Mouse (Mus musculus) ES-E14 (cell line): Measurements from ENCODE around the gene Fam25c. TPM values are rescaled to one million over a fixed set of nuclear protein-coding genes. Genes with fewer than 3 reads are reported as not detected.
A peak's percentile ranks its signal among the peaks of the same experiment; 100 is the strongest.

ENCODE experiments used
- DNase-seq: peaks from one replicate; pipeline ENCODE4 v3.0.0-alpha.2; 2013; ENCODE audit warnings: low read depth, low spot score
- H3K27ac ChIP-seq: 2 replicates; pipeline ENCODE4 v1.5.1; 2012; ENCODE audit warnings: low read depth, mild to moderate bottlenecking, low read length, moderate library complexity, mixed read lengths; ENCODE audit not compliant: poor library complexity, insufficient read depth, severe bottlenecking
- H3K36me3 ChIP-seq: 2 replicates; pipeline ENCODE4 v1.6.1; 2012; ENCODE audit warnings: mild to moderate bottlenecking, low read length, moderate library complexity, mixed read lengths; ENCODE audit not compliant: control insufficient read depth, poor library complexity, insufficient read depth, severe bottlenecking
- H3K4me1 ChIP-seq, 2 experiments: fragments of 150-350 bp in 1 of 2; sonication (generic) in 1 of 2; 2 replicates each; pipeline ENCODE4 v1.6.1; 2012; ENCODE audit warnings: low read length in 2 of 2, mild to moderate bottlenecking in 1 of 2, mixed read lengths in 1 of 2; ENCODE audit not compliant: control insufficient read depth in 2 of 2, insufficient read depth in 2 of 2, poor library complexity in 1 of 2
- H3K4me3 ChIP-seq, 2 experiments: fragments of 150-350 bp in 1 of 2; sonication (generic) in 1 of 2; 2 replicates each; pipeline ENCODE4 v1.5.1; 2012; ENCODE audit warnings: low read length in 2 of 2, low read depth in 1 of 2, mild to moderate bottlenecking in 1 of 2, mixed read lengths in 1 of 2; ENCODE audit not compliant: insufficient read depth in 1 of 2, poor library complexity in 1 of 2, severe bottlenecking in 1 of 2
- H3K9ac ChIP-seq: 2 replicates; pipeline ENCODE4 v1.6.1; 2012; ENCODE audit warnings: low read depth, mild to moderate bottlenecking, low read length, mixed read lengths; ENCODE audit not compliant: poor library complexity, insufficient read depth, severe bottlenecking
- H3K9me3 ChIP-seq: fragments of 150-350 bp; sonication (generic); 2 replicates; pipeline ENCODE4 v1.6.1; 2012; ENCODE audit warnings: low read depth, mild to moderate bottlenecking, low read length; ENCODE audit not compliant: control insufficient read depth, insufficient read depth
- CHD2 ChIP-seq: IDR thresholded peaks from 2 replicates; pipeline ENCODE4 v1.6.1; 2014; ENCODE audit warnings: mild to moderate bottlenecking, low read depth, low read length, inconsistent platforms
- HCFC1 ChIP-seq: IDR thresholded peaks from 2 replicates; pipeline ENCODE4 v1.6.1; 2012; ENCODE audit warnings: low read length, inconsistent platforms, borderline replicate concordance; ENCODE audit not compliant: insufficient read depth
- MAFK ChIP-seq: IDR thresholded peaks from 2 replicates; pipeline ENCODE4 v1.6.1; 2014; ENCODE audit warnings: mild to moderate bottlenecking, low read depth, low read length, inconsistent platforms; ENCODE audit not compliant: insufficient read depth
- ZC3H11A ChIP-seq: IDR thresholded peaks from 2 replicates; pipeline ENCODE4 v1.6.1; 2012; ENCODE audit warnings: low read depth, mild to moderate bottlenecking, inconsistent platforms, low read length, borderline replicate concordance
- ZNF384 ChIP-seq: IDR thresholded peaks from 2 replicates; pipeline ENCODE4 v1.6.1; 2012; ENCODE audit warnings: low read depth, low read length, inconsistent platforms
- in situ Hi-C, 2 experiments: fragments of 600-800 bp; cut with MboI; formaldehyde crosslinking; loops; one replicate each; pipeline ENCODE4 v1.15.1; 2025; ENCODE audit warnings: low sequenced_read_pairs in 2 of 2, inconsistent platforms in 1 of 2; ENCODE audit not compliant: unreplicated experiment in 2 of 2
- total RNA-seq: library from RNA; depleted of rRNA; stranded (reverse); fragments of 300-350 nt; gene quantifications from 2 replicates; pipeline ENCODE4 v1.2.3, GENCODE M21; 2012

The Fam25c gene
- total RNA-seq, 1 experiment: 145 TPM

GRCm38 (mm10) chr14:34375415-34375904, 20.2 kb upstream of the Fam25c start, which contains the start of gene Mmrn2:
TSS of gene Mmrn2 (plus strand) at chr14:34375465.
- in situ Hi-C loops: no loop called here
- no peak for DNase-seq
- Histone ChIP-seq H3K4me3 (peak within 1 kb of the TSS; percentile 5 to 37; a peak in 3 of 4 replicates), H3K9ac (peak within 1 kb of the TSS; percentile 42; the same call in 1 of the 2 replicates), H3K27ac (peak within 1 kb of the TSS; percentile 15; the same call in 1 of the 2 replicates), H3K36me3 (no peaks in the 10 kb centered on the region), H3K4me1 (peaks cover 14 to 49% of the 10 kb centered on the region in 2 experiments), H3K9me3 (no peaks in the 10 kb centered on the region)
- TF ChIP-seq CHD2 (no peak), ZNF384 (no peak), MAFK (no peak), HCFC1 (no peak), ZC3H11A (no peak)

DNA sequence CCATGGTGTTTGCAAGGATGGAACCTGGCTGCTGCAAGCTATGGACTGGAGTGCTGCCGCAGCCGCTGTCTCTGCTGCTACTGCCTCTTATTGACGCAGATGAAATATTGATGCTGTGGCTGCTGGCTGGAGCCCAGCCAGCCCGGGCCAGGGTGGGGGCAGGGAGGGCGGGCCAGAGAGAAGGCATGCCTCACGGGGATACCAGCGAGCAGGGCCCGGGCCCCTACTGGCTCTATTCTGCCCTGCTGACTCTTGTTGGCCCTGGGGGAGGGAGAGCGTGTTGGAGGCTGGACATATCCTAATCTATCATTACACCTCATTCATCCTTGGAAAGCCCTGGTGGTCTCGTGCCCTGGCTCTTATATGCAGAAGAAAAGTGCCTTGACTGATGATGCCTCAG, 19.3 kb upstream of the Fam25c start, which contains the start of gene Sncg:
Sncg (minus strand) TSS at position 213 of the 400 bp plus-strand sequence.
- no peak for DNase-seq
- no peak within 1 kb of the TSS; a peak in 1 of 4 replicates for H3K4me3 ChIP-seq
- H3K27ac ChIP-seq: peak within 1 kb of the TSS; percentile 15; the same call in 1 of the 2 replicates
- H3K4me1 ChIP-seq: peaks cover 12 to 49% of the 10 kb centered on the region in 2 experiments; a peak in 3 of 4 replicates
- TF ChIP-seq HCFC1 (no peak), ZNF384 (no peak), MAFK (no peak), CHD2 (no peak), ZC3H11A (no peak)
- peak within 1 kb of the TSS; percentile 13; the same call in 1 of the 2 replicates for H3K9ac ChIP-seq
- in situ Hi-C loops: no loop called here
- H3K36me3 ChIP-seq: no peaks in the 10 kb centered on the region
- H3K9me3 ChIP-seq: no peaks in the 10 kb centered on the region

GRCm38 (mm10) chr14:34373581-34373980, 18.3 kb upstream of the Fam25c start:
- Histone ChIP-seq H3K27ac (no peak overlapping the region), H3K4me3 (no peak overlapping the region), H3K9ac (no peak overlapping the region), H3K36me3 (no peaks in the 10 kb centered on the region), H3K9me3 (no peaks in the 10 kb centered on the region), H3K4me1 (peaks cover 12 to 45% of the 10 kb centered on the region in 2 experiments; a peak in 3 of 4 replicates)
- TF ChIP-seq ZC3H11A: no peak
- no peak for TF ChIP-seq CHD2
- no peak for TF ChIP-seq MAFK
- no peak for TF ChIP-seq ZNF384
- no peak for TF ChIP-seq HCFC1
- in situ Hi-C loops: no loop called here
- DNase-seq: no peak

DNA sequence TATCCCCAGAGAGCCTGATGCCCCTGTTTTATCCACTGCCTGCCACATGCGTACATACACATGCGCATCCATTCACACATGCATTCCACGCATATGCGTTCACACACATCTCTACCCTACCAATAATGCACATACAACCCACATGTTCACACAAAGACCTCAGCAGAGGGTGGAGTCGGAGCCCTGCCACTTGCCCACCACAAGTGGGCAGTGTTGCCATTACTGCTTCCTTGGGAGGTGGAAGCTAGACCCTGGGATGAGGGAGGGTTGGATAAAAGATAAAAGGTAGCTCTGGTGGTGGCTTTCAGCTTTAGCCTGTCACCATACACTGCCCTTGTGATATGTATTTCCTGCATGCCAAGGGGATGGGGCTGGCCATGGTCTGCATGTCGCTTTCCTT, 17.4 kb upstream of the Fam25c start:
- Histone ChIP-seq H3K4me1 (peaks cover 12 to 42% of the 10 kb centered on the region in 2 experiments; a peak in 3 of 4 replicates), H3K27ac (no peak overlapping the region), H3K4me3 (no peak overlapping the region), H3K36me3 (no peaks in the 10 kb centered on the region), H3K9me3 (no peaks in the 10 kb centered on the region), H3K9ac (no peak overlapping the region)
- in situ Hi-C loops: no loop called here
- no peak for TF ChIP-seq ZNF384
- no peak for TF ChIP-seq MAFK
- peak; percentile 45; the same call in 1 of the 2 replicates for TF ChIP-seq ZC3H11A
- no peak for TF ChIP-seq CHD2
- no peak for DNase-seq
